Mouse (Mus musculus): ENCODE measurements around the gene Heatr9. TPM values are rescaled to one million over a fixed set of nuclear protein-coding genes. Genes with fewer than 3 reads are reported as not detected.

The Heatr9 gene
- polyA plus RNA-seq, 1 experiment, result not detected

- WGBS, result 80% methylated on average over 5 of the region's 5 CpGs
- Histone ChIP-seq H3K27me3 (ENCODE audit: control insufficient read depth, insufficient read depth, low read length) (no peaks in the 10 kb centered on the region), H3K27ac (ENCODE audit: insufficient read depth, low read depth, low read length) (no peak overlapping the region), H3K4me3 (ENCODE audit: low read depth, low read length) (no peak overlapping the region), H3K4me1 (ENCODE audit: control insufficient read depth, insufficient read depth, insufficient read length, low read length) (no peaks in the 10 kb centered on the region), H3K36me3 (ENCODE audit: control insufficient read depth, insufficient read depth, low read length) (peaks cover 50% of the 10 kb centered on the region)
- TF ChIP-seq POLR2A (IDR thresholded peaks at IDR 0.05; ENCODE audit: low read depth, low read length), result no peak
- no peak for TF ChIP-seq CTCF (IDR thresholded peaks at IDR 0.05; ENCODE audit: extremely low read depth, insufficient read length, insufficient replicate concordance, low read depth, low read length)
Observed at GRCm38 (mm10) chr11:83504308-83504707, 17.7 kb downstream of the Heatr9 start.

GRCm38 (mm10) chr11:83495571-83495970, 26.4 kb downstream of the Heatr9 start:
- no peaks in the 10 kb centered on the region for H3K4me1 ChIP-seq (ENCODE audit: control insufficient read depth, insufficient read depth, insufficient read length, low read length)
- no peak overlapping the region for H3K4me3 ChIP-seq (ENCODE audit: low read depth, low read length)
- peaks cover 22% of the 10 kb centered on the region for H3K36me3 ChIP-seq (ENCODE audit: control insufficient read depth, insufficient read depth, low read length)
- H3K27me3 ChIP-seq (ENCODE audit: control insufficient read depth, insufficient read depth, low read length), result no peaks in the 10 kb centered on the region
- 85% methylated on average over 2 of the region's 2 CpGs for WGBS
- no peak overlapping the region for H3K27ac ChIP-seq (ENCODE audit: insufficient read depth, low read depth, low read length)
- TF ChIP-seq CTCF (IDR thresholded peaks at IDR 0.05; ENCODE audit: extremely low read depth, insufficient read length, insufficient replicate concordance, low read depth, low read length) (no peak), POLR2A (IDR thresholded peaks at IDR 0.05; ENCODE audit: low read depth, low read length) (no peak)

GRCm38 (mm10) chr11:83491488-83491887, 30.5 kb downstream of the Heatr9 start:
- Histone ChIP-seq H3K4me1 (ENCODE audit: control insufficient read depth, insufficient read depth, insufficient read length, low read length) (no peaks in the 10 kb centered on the region), H3K27ac (ENCODE audit: insufficient read depth, low read depth, low read length) (no peak overlapping the region), H3K36me3 (ENCODE audit: control insufficient read depth, insufficient read depth, low read length) (peaks cover 23% of the 10 kb centered on the region), H3K27me3 (ENCODE audit: control insufficient read depth, insufficient read depth, low read length) (no peaks in the 10 kb centered on the region), H3K4me3 (ENCODE audit: low read depth, low read length) (no peak overlapping the region)
- WGBS, result 66% methylated on average over 4 of the region's 4 CpGs
- TF ChIP-seq POLR2A (IDR thresholded peaks at IDR 0.05; ENCODE audit: low read depth, low read length) (no peak), CTCF (IDR thresholded peaks at IDR 0.05; ENCODE audit: extremely low read depth, insufficient read length, insufficient replicate concordance, low read depth, low read length) (no peak)

- peak overlapping the region; percentile 73 for H3K27ac ChIP-seq (ENCODE audit: insufficient read depth, low read depth, low read length)
- H3K36me3 ChIP-seq (ENCODE audit: control insufficient read depth, insufficient read depth, low read length), result peaks cover 9% of the 10 kb centered on the region
- peak overlapping the region; percentile 78 for H3K4me3 ChIP-seq (ENCODE audit: low read depth, low read length)
- no peaks in the 10 kb centered on the region for H3K4me1 ChIP-seq (ENCODE audit: control insufficient read depth, insufficient read depth, insufficient read length, low read length)
- H3K27me3 ChIP-seq (ENCODE audit: control insufficient read depth, insufficient read depth, low read length), result no peaks in the 10 kb centered on the region
- no peak for TF ChIP-seq POLR2A (IDR thresholded peaks at IDR 0.05; ENCODE audit: low read depth, low read length)
- TF ChIP-seq CTCF (IDR thresholded peaks at IDR 0.05; ENCODE audit: extremely low read depth, insufficient read length, insufficient replicate concordance, low read depth, low read length), result no peak
- WGBS, result under 1% methylated on average over 52 of the region's 52 CpGs
Observed at GRCm38 (mm10) chr11:83473235-83474016, 48.5 kb downstream of the Heatr9 start.

DNA sequence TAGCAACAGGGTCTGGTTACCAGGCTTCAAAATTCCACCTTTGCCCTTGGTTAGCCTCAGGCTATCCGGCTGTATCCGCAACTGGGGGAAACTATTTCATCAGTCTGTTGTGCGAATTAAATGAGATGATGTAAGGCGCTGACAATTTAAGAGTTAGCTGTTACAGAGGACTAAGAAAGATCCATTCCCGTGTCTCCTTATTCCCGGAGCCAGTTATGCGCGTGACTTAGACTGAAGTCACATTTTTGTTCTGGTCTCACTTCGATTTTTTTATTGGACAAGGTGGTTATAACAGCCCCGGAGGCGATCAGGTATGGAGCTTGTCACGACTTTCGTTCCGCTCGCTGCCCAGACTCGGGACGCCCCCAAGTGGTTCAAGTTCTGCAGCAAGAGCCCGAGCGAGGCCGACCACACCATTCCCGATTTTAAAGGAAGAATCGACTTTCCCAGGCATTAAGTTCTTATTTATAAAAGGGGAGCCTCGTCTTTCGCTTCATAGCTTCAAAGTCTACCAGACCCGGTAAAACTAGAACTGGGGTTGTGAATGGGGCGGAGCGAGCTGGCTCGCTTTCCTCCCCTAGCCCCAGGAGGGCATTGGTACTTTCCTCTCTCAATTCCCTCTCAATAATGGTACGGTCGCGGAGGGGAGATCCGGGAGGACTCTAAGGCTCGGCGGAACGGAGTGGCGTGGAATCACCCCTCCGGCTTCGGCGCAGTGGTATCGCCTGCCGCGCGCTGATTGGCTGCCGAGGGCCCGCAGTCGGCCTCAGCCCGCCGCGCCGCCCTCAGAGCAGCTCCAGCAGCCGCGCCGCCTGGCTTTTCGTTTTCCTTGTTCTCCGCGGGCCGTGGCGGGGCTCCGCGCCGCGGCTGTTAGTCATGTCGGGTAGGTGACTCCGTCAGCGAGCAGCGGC, 49.4 kb downstream of the Heatr9 start, which contains the start of gene Taf15:
Gene Taf15, plus strand, starts transcription at position 763 of the 911 bp plus-strand sequence.
- peaks cover 7% of the 10 kb centered on the region for H3K36me3 ChIP-seq (ENCODE audit: control insufficient read depth, insufficient read depth, low read length)
- no peaks in the 10 kb centered on the region for H3K27me3 ChIP-seq (ENCODE audit: control insufficient read depth, insufficient read depth, low read length)
- peak; percentile 89 for TF ChIP-seq POLR2A (IDR thresholded peaks at IDR 0.05; ENCODE audit: low read depth, low read length)
- TF ChIP-seq CTCF (IDR thresholded peaks at IDR 0.05; ENCODE audit: extremely low read depth, insufficient read length, insufficient replicate concordance, low read depth, low read length), result peak; percentile 79
- H3K27ac ChIP-seq (ENCODE audit: insufficient read depth, low read depth, low read length), result peak within 1 kb of the TSS; percentile 88
- WGBS, result under 1% methylated on average over 66 of the region's 66 CpGs
- H3K4me1 ChIP-seq (ENCODE audit: control insufficient read depth, insufficient read depth, insufficient read length, low read length), result no peaks in the 10 kb centered on the region
- peak within 1 kb of the TSS; percentile 78 for H3K4me3 ChIP-seq (ENCODE audit: low read depth, low read length)

GRCm38 (mm10) chr11:83471766-83472165, 50.2 kb downstream of the Heatr9 start:
- H3K36me3 ChIP-seq (ENCODE audit: control insufficient read depth, insufficient read depth, low read length), result peaks cover 4% of the 10 kb centered on the region; the same call in 1 of the 2 replicates
- H3K27ac ChIP-seq (ENCODE audit: insufficient read depth, low read depth, low read length), result peak overlapping the region; percentile 88
- 25% methylated on average over 2 of the region's 2 CpGs for WGBS
- peak overlapping the region; percentile 61; the same call in 1 of the 2 replicates for H3K4me3 ChIP-seq (ENCODE audit: low read depth, low read length)
- no peak for TF ChIP-seq CTCF (IDR thresholded peaks at IDR 0.05; ENCODE audit: extremely low read depth, insufficient read length, insufficient replicate concordance, low read depth, low read length)
- H3K27me3 ChIP-seq (ENCODE audit: control insufficient read depth, insufficient read depth, low read length), result no peaks in the 10 kb centered on the region
- H3K4me1 ChIP-seq (ENCODE audit: control insufficient read depth, insufficient read depth, insufficient read length, low read length), result peaks cover 5% of the 10 kb centered on the region; the same call in 1 of the 2 replicates

Data from small intestine, adult 2 months (tissue).